Mouse (Mus musculus) adrenal gland, postnatal 25 days (tissue): ENCODE results near the gene H2afv. TPM values are rescaled to one million over a fixed set of nuclear protein-coding genes. Genes with fewer than 3 reads are reported as not detected.
"Not testable (repeated sequence)": the region's sequence is repeated elsewhere in the genome, so short reads cannot be mapped to it uniquely, and the experiment has no call there.

Source experiments
- DNase-seq: peaks from one replicate; pipeline ENCODE4 v3.0.0; 2021; ENCODE audit warnings: mixed read lengths
- total RNA-seq: library from RNA; stranded (reverse); gene quantifications from 2 replicates; pipeline ENCODE4 v1.2.3, GENCODE M21; 2021

The H2afv gene
- total RNA-seq, 1 experiment from 2014 or later: 84.5 TPM

DNA sequence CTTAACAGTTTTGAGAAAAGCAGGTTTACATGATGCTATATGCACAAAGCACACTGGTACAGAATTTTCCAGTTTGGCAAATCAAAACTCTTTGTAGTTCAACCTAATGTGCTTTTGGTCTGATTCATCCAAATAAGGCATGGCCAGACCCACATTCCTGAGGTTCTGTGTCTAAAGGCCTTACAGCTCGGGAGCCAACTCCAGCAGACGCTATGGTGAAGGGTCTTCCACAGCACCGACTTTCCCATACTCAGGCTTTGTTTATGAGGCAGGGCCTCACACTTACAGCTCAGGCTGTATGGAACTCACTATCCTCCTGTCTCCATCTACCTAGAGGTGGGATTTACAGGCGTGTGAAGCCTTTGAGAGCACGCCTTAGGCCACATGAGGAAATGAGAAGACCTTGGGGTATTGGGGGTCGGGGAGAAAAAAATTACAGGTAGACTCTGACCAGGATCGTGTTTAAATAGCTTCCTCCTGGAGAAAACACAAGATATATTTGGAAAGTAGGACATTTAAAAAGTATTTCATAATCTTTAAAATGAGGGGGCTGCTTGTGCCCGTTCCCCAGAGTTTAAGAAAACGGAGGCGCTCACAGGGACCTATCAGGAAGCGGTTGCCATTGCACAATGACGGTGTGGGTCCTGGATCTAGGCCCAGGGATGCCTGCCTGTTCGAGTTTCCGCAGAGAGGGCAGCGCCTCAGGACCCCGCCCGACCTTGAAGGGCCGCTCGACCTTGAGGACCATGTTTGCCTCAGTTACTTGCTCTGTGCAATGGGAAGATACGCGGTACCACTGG lies 29.3 kb downstream of the H2afv start, which contains the start of gene Ppia:
Gene Ppia, plus strand, starts transcription at position 693 of the 800 bp plus-strand sequence.
- DNase-seq: no peak

- DNase-seq: no peak
Observed at GRCm38 (mm10) chr11:6413264-6413663, 31.0 kb downstream of the H2afv start.

DNA sequence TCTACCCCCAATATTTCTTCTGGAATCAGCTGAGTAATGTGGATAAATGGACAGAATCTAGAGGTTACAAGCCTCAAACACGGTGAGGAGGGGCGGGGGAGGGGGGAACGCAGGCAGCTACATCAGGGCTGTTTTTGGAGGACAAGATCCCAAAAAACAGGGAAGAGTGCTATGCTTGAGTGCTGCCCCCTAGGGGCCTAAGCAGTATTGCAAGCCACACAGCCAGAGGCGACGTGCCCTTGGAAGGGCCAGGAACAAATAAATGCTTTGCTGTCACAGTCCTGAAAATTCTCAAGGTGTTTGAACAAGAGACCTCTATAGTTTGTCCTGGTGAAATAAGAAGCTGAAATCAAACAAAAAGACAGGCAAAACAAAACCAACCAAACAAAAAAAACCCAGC lies 32.6 kb downstream of the H2afv start:
- peak; percentile 87 for DNase-seq

- not testable (repeated sequence) for DNase-seq
Observed at GRCm38 (mm10) chr11:6410755-6411154, 33.5 kb downstream of the H2afv start.

GRCm38 (mm10) chr11:6410050-6410602 lies 34.1 kb downstream of the H2afv start:
- no peak for DNase-seq

DNA sequence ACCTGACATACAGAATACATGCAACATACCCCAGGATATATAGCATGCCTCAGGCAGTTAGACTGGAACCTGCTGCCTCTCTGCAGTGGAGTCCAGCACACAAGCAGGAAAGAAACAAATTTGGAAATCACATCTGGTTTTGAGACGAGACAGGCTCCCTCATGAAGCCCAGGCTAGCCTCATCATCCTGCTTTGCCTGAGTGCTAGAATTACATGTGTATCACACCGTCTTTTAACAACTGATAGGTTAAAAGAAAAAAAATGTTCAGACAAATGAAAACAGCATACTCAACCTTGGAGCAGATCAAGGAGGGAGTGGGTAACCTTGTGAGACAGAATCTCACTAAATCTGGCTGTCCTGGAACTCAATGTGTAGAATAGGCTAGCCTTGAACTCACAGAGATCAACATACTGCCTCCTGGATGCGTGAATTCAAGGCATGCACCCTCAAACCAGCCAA lies 37.1 kb downstream of the H2afv start:
- no peak for DNase-seq

DNA sequence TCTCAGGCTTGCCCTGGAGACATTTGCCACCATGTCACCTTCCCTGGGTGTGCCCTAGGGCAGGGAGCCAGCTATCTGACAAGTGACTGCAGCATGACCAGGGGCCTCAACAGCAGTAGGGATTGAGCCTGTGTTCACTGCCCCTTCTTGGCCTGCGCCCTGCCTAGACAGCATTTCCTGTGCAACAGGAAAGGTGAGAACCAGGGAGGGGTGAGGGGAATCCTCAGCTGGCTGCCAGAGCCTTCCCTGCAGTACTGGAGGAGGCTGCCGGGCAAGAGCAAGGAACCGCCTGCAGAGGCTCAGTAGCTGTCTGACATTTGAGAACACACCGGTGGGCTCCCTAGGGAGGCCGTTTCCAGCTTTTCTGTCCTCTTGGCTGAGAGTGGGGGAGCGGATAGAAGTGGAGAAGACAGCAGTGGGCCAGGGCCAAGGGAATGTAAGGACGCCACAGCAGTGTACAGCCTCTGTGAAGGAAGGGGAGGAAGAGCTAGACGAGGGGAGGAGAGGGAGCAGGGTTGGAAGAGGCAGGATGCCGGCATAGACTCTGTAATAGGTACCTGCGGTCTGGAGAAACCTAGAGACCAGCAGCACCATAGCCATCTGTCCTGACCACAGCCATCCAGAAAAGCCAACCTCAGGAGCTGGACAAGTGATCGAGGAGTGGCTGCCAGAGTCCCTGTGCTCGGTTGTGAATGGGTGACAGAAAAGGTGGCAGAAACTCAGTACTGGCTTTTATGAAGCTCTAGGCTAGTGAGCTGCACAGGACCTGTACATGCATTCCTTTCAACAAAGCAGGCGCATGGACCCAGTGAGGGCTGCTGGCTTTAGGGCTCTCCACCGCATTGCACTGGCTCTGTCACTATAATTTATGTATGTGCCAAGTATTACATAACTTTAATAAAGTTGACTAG lies 37.7 kb downstream of the H2afv start:
- peak; percentile 71 for DNase-seq

DNA sequence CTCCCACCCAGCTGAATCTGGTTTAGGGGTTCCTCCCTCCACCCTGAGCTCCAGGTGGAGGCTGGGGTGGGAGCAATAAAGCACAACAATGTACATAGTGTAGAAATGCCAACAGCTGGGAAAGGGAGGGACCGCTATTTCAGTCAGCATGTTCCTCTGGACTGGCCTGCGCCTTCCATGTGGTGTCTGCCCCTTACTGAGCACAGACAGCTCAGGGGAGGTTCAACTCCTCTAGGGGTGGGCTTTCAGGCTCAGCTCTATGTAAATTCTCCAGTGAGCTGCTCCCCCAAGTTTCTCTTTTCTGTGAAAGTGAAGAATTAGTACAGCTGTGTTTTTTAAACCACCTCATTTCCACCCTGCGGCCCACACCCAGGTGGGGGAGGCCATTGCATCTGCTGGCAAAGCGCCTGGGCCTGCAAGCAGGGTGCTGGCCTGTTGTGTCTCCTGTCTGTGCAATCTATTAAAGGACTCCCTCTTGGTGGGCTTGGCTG lies 38.6 kb downstream of the H2afv start:
- DNase-seq: peak; percentile 54

DNA sequence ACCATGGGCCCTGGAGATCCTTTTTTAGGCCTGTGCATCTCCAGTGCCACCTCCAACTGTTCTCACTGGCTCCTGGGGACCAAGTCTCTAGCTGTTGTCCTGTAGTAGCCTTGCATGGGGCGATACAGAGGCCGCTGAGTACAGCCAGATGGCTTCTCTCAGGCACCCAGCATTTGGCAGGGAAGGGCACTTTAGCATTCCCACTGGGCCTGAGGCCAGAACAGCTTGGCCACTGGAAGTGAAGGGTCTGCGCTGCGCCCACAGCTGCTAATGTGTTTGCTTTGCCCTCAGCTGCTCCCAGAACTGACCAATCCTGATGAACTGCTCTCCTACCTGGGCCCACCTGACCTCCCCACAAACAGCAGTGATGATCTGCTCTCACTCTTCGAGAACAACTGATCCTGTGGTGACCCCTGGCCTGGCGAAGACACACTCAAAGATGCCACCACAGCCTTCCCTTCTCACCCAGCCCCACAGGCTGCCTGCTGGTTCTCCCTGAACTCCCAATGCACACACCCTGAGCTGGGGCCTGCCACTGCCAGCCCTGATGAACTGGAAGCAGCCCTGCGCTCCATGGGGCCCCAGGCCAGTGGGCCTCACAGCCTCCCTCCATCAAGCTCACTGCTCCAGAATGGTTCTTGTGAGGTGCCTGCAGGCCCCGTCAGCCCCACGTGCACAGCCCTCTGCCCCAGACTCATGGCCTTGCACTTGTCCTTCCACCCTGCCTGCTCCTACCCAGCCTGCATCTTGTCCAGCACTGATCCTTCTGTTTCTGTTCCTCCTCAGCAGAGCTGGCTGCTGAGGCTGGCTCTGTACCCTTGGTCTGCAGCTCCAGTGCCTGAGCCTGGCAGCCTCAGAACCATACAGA lies 39.3 kb downstream of the H2afv start:
- DNase-seq: no peak

DNA sequence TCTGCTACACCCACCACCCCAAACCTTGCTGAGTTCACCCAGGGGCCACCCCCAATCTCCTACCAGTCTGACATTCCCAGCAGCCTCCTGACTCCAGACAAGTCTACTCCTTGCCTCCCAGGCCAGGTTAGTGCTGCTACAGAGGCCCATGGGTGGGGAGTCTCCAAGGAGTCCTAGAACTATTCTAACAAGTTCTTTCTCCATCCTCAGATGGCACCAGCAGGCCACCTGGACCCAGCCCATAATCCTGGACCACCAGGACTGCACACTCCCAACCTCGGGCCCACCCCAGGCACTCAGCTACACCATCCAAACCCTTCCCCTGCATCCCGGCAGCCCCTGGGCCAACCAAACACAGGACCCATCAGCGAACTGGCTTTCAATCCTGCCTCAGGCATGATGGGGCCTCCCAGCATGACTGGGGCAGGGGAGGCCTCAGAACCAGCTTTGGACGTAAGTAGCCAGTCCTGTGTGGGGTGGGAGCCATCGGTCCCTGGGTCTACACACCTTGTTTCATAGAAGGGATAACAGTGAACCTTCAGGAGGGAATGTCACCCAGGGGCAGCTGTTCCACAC lies 40.3 kb downstream of the H2afv start:
- no peak for DNase-seq

GRCm38 (mm10) chr11:6402515-6403510 lies 41.4 kb downstream of the H2afv start:
- peak; percentile 82 for DNase-seq

GRCm38 (mm10) chr11:6398141-6398540 lies 46.1 kb downstream of the H2afv start:
- DNase-seq: no peak

DNA sequence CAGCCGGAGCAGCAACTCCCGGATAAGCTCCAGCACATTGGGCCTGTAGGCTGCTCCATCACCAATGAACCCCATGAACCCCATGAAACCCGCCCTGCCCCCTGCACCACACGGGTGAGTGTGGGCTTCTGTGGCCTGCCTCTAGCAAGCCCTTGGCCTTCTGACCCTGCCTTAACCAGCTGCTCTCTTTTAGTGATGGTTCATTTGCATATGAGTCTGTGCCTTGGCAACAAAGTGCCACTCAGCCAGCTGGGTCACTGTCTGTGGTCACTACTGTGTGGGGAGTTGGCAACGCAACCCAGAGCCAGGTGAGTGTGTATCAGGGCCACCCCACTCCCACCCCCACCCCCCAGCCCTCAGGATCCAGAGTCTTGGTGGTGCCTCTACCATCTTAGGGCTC lies 48.7 kb downstream of the H2afv start:
- no peak for DNase-seq

GRCm38 (mm10) chr11:6393866-6394265 lies 50.4 kb downstream of the H2afv start:
- DNase-seq: no peak

GRCm38 (mm10) chr11:6392857-6393256 lies 51.4 kb downstream of the H2afv start:
- DNase-seq: no peak

- DNase-seq: no peak
Observed at GRCm38 (mm10) chr11:6391516-6392276, 52.5 kb downstream of the H2afv start.

DNA sequence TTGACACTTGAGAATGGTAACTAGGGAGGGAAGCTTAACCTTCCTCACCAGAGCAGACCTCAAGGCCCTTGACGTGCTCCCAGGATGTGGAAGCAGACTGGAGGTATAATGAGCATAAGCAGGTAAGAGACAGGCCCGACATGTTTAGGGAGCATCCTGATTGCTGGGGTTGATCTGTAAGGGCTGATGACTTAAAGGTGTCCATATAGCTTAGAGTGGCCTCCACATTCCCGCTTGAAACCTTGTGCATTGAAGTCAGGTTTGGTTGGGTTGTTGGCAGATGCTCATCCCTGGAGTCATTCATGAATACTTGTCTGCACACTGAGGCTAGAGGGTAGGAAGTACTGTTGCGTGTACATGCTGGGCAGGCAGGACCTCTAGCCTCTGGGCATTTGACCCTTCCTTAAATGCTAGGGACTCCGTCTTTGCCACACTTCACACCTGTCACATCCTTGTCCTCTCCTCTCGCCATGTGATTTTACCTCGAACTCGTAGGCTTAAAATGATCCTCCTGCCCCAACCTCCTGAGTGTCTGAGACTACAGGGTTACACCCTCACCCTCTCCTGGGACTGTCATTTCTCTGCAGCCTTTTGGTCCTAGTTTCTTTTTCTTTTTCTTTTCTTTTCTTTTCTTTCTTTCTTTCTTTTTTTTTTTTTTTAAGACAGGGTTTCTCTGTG lies 53.7 kb downstream of the H2afv start:
- DNase-seq: no peak

DNA sequence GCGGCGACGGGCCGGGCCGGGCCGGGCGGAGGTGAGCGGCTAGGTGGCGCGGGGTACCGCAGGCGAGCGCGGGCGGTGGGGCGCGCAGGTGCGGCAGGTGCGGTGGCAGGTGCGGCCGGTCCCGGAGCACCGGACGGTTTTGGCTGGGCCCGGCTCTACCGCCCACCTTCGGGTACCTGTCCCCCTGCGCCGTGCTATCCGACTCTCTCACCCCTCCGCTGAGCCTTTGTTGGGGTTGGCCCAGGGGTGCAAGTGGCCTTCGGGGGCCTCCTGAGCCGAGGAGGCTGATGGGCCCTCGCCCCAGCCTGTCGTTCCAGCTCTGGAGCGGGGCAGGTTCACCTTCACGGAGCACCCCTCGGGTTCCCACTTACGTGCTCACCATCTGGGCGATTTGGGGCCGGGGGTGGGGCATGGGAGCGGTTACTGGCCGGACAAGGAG lies 54.7 kb downstream of the H2afv start:
- DNase-seq: peak; percentile 25
